Mouse (Mus musculus) heart, postnatal 0 days (tissue): ENCODE results near the gene Zbtb16.

ENCODE experiments used
- CTCF ChIP-seq: IDR thresholded peaks from 2 replicates; pipeline ENCODE4 v1.5.1; 2016; ENCODE audit warnings: antibody characterized with exemption, control low read depth, low read depth
- EP300 ChIP-seq: IDR thresholded peaks from 2 replicates; pipeline ENCODE4 v1.6.1; 2016; ENCODE audit warnings: antibody characterized with exemption, low read depth

DNA sequence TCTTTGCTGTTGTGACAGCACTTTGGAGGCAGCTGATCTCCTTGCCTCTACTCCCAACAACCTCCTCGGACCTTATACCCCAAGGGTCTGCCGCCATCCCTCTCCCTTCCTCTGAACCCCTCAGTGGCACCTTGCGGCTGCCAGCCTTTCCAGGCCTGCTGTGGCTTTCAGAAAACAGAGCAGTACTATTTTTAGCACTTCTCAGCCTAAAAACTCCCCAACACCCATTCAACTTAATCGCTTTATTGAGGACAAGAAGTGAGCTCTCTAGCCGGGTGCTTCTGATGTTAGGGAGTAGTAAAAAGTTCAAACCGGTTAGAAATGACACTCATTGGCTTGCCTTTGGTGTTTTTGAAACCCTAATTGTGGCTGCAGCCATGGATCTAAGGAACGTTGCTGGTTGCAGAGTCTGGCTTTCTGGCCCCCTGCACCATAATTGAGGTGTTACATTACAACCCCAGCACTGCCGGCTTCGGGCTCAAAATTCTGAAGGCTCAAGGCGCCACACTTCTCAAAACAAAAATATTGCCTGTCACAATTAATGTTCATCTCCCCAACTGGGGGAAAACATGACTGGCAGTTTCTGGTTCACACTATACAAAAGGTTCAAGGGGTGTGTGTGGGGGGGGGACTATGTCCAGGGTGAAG is 107.8 kb downstream of the Zbtb16 start:
- TF ChIP-seq EP300 (peak; percentile 49; the same call in 1 of the 2 replicates), CTCF (no peak)
